Comparison of ENCODE assay signal across 9 mouse cellular contexts in the genomic region with DNA sequence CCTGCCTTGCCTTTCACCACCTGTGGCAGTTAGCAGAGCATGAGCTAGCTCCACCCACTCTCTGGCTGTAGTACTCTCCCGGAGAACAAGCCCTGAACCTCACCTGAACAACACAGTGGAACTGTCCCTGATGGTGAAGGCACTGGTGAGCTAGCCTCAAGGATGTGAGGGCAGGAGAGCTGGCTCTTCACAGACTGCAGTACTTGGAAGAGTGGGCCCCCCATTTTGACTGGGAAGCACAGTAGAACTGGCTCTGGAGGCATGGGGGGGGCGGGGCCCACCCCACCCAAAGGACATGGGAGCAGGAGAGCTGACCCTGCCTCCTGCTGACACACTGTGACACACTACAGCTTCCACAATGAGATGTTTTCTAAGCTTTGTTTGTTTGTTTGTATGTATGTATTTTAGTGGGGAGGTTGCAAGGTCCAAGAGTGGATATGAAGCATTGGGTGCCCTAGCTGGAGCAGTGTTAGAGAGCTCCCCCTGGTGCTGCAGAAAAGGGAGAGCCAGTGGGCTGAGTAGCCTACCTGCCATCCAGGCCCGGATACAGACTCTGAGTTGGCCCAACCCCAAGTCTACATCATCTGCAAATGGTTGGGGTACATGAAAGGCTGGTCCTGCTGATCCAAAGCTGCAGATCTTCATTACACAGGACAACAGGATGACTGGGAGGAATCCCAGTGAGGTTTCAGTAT.
DNase-seq lines count a peak whose midpoint lies in the region; ATAC-seq lines count a peak whose summit lies in the region.
"Had no signal": no experiment of that assay in that cellular context is flagged by ENCODE, and none has a peak within 500 bp of the region (broad histone marks: within the 10 kb centered on the region; RNA-seq: fewer than 3 reads in every experiment).

No protein-coding gene starts in this region.

- no peak overlapping the region for H3K4me2 ChIP-seq in kidney, embryonic 15.5 days
- H3K4me2 ChIP-seq: embryonic facial prominence, embryonic 13.5 days; limb, embryonic 15.5 days had no signal

- H3K4me3 ChIP-seq in kidney, embryonic 15.5 days (replicated peaks) = no peak overlapping the region
- H3K4me3 ChIP-seq: embryonic facial prominence, embryonic 13.5 days; limb, embryonic 15.5 days had no signal

- H3K36me3 ChIP-seq in kidney, embryonic 15.5 days = no peaks in the 10 kb centered on the region
- H3K36me3 ChIP-seq: embryonic facial prominence, embryonic 13.5 days; limb, embryonic 15.5 days had no signal

- H3K9ac ChIP-seq in kidney, embryonic 15.5 days = no peak overlapping the region
- H3K9ac ChIP-seq: embryonic facial prominence, embryonic 13.5 days; limb, embryonic 15.5 days had no signal

- no peaks in the 10 kb centered on the region for H3K4me1 ChIP-seq in kidney, embryonic 15.5 days

- ATAC-seq in kidney, embryonic 15.5 days (replicated peaks; ENCODE audit: low FRiP score) = no peak

- no peaks in the 10 kb centered on the region for H3K27me3 ChIP-seq in kidney, embryonic 15.5 days
- H3K27me3 ChIP-seq: embryonic facial prominence, embryonic 13.5 days; limb, embryonic 15.5 days had no signal

- WGBS in kidney, embryonic 15.5 days = 57% methylated on average over 3 of the region's 3 CpGs

- H3K27ac ChIP-seq in kidney, embryonic 15.5 days = no peak overlapping the region
- H3K27ac ChIP-seq: embryonic facial prominence, embryonic 13.5 days; limb, embryonic 15.5 days had no signal

- no peaks in the 10 kb centered on the region for H3K9me3 ChIP-seq in kidney, embryonic 15.5 days (replicated peaks)
- H3K9me3 ChIP-seq: embryonic facial prominence, embryonic 13.5 days; limb, embryonic 15.5 days had no signal

- peak; percentile 56 for DNase-seq in kidney, adult 11 months
- peak; percentile 65 for DNase-seq in ES-CJ7 (ENCODE audit: low read depth, low spot score)
- peak; percentile 53 to 75 for DNase-seq in adrenal gland, postnatal 36 days
- DNase-seq in kidney, postnatal 36 days = peak; percentile 72 to 81
- DNase-seq in Muller cell, postnatal 12 days (ENCODE audit: inconsistent ontology term) = no peak
- DNase-seq in gastrocnemius, postnatal 10 days = no peak

Comparison
In these comparisons a context has a peak if more than half of its experiments do, and no peak if none do; other contexts are left out.
1. DNase-seq: peak in kidney, adult 11 months (single experiment), ES-CJ7 (single experiment), adrenal gland, postnatal 36 days (2 of 2) and kidney, postnatal 36 days (2 of 2); none in Muller cell, postnatal 12 days (single experiment) and gastrocnemius, postnatal 10 days (single experiment).